Mouse (Mus musculus): ENCODE results near the gene Tmprss11a. TPM values are rescaled to one million over a fixed set of nuclear protein-coding genes. Genes with fewer than 3 reads are reported as not detected.

The Tmprss11a gene
- not detected in 2 replicates for polyA plus RNA-seq (2016; fragmentation: Nextera tagmentation; extraction: Ambion mirVana)

DNA sequence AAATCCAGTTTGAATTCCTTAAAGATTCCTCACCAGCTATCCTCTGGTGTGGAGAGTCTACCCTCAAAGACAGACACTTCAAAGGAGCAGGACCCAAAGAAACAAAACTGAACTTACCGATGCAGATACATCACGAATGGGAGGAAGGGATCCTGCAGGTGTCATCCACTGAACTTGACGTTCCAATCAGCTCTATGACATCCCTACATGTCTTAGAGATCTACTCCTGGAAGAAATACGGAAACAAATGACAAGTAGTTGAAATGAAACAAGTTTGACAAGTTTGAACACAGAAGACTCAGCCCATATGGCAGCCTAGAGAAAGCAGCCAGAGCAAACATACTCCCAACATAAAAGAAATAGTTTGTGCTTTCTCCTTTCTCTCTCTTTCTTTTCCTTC lies at the start of gene Tmprss11a:
Tmprss11a (minus strand) TSS at position 101 of the 400 bp plus-strand sequence.
- ATAC-seq: no peak
- Histone ChIP-seq H3K27me3 (replicated peaks) (no peaks in the 10 kb centered on the region), H3K9ac (no peak within 1 kb of the TSS), H3K4me3 (no peak within 1 kb of the TSS), H3K9me3 (replicated peaks) (no peaks in the 10 kb centered on the region), H3K4me2 (no peak within 1 kb of the TSS), H3K36me3 (no peaks in the 10 kb centered on the region), H3K27ac (no peak within 1 kb of the TSS), H3K4me1 (no peaks in the 10 kb centered on the region)
- 54% methylated on average over 4 of the region's 4 CpGs for WGBS (ENCODE audit: insufficient replicate concordance)

DNA sequence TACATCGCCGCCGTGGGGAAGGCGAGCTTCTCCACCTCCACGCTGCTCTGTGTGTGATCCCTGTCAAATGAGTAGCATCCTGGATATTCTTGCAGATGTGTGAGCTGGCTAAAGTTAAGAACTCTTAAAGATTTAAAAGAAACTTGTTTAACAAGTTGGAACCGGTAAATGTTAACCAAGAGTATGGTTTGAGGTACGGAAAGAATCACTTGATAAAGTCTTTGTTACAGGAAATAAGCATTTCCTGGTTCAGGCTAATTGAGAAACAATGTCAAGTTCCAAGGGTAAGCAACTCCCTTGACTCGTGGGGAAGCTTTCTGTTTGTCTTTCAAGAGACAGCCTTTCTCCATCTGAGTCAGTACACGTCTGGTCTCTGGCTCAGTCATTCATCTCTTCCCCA lies 49.7 kb upstream of the Tmprss11a start, which contains the start of gene Tmprss11g:
Tmprss11g (minus strand) TSS at position 101 of the 400 bp plus-strand sequence.
- Histone ChIP-seq H3K9me3 (replicated peaks) (0 out of 2 replicates have a peak, but pooled peaks cover 3% of the 10 kb centered on the region), H3K27me3 (replicated peaks) (no peaks in the 10 kb centered on the region), H3K4me1 (no peaks in the 10 kb centered on the region), H3K4me2 (no peak within 1 kb of the TSS), H3K4me3 (no peak within 1 kb of the TSS), H3K36me3 (no peaks in the 10 kb centered on the region), H3K27ac (no peak within 1 kb of the TSS), H3K9ac (no peak within 1 kb of the TSS)
- WGBS (ENCODE audit: insufficient replicate concordance): 53% methylated on average over 9 of the region's 9 CpGs
- no peak for ATAC-seq

DNA sequence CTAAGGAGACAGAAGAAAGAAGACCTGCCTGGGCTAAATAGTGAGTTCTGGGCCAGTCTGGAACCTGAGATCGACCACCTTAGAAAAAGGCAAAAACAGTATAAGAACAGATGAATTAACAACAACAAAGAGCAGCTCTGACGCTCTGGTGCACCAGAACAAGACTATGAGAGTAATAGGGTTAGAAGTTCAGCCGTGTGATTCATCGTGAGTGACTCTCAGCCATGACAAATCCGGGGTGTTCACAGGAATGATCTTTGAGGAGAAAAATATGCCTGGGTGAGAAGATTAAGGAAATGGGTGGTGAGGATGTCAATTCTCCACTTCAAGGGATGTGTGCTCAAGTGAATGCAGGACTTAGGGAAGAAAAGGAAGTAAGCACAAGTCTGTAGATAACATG lies 42.7 kb upstream of the Tmprss11a start:
- no peak overlapping the region for H3K4me2 ChIP-seq
- no peak overlapping the region for H3K4me3 ChIP-seq
- H3K4me1 ChIP-seq: no peaks in the 10 kb centered on the region
- no peak overlapping the region for H3K9ac ChIP-seq
- H3K9me3 ChIP-seq (replicated peaks): no peaks in the 10 kb centered on the region; the same call in 1 of the 2 replicates
- 55% methylated on average over 5 of the region's 5 CpGs for WGBS (ENCODE audit: insufficient replicate concordance)
- H3K27me3 ChIP-seq (replicated peaks): no peaks in the 10 kb centered on the region
- no peaks in the 10 kb centered on the region for H3K36me3 ChIP-seq
- H3K27ac ChIP-seq: no peak overlapping the region
- no peak for ATAC-seq

DNA sequence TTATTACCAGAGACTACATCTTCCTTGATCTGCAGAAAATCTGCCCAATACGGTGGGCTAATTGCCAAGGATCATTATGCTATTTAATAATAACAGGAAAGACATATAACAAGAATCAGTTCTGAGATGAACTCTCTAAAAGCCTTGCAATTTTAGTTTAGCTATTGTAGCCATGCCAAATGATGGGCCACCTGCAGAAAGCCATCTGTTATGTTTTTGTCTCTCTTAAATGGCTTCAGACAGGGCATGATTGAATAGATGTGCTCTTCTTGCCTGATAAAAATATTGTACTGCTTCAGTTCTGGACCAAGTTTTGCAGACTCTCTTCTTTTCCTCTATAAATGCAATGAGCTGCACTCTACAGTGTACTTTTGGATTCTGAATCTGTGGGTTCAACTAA lies 24.7 kb upstream of the Tmprss11a start:
- 37% methylated on average over 1 of the region's 1 CpGs for WGBS (ENCODE audit: insufficient replicate concordance)
- Histone ChIP-seq H3K27ac (no peak overlapping the region), H3K4me2 (no peak overlapping the region), H3K27me3 (replicated peaks) (no peaks in the 10 kb centered on the region), H3K9me3 (replicated peaks) (no peaks in the 10 kb centered on the region), H3K36me3 (no peaks in the 10 kb centered on the region), H3K4me1 (no peaks in the 10 kb centered on the region), H3K9ac (no peak overlapping the region), H3K4me3 (no peak overlapping the region)
- ATAC-seq: no peak

DNA sequence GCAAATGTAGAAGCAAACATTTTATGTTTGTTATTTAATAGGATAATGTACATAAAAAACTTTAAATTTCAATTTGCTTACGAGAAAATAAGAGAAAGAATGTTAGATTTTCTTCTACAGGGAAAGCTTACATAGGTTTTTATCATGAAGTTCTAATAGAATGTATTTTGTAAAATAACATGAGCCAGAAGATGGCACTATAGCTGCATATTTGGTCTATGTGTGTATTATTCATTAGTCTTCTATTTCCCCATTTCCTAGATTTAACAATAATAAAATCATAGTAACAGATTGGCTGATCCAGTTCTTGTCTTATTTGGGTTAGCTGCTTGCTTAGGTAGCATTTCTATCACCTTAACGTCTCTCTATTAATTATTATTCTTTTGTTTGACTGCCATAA lies 13.8 kb upstream of the Tmprss11a start:
- no peak for ATAC-seq
- H3K4me1 ChIP-seq: no peaks in the 10 kb centered on the region
- no peak overlapping the region for H3K9ac ChIP-seq

DNA sequence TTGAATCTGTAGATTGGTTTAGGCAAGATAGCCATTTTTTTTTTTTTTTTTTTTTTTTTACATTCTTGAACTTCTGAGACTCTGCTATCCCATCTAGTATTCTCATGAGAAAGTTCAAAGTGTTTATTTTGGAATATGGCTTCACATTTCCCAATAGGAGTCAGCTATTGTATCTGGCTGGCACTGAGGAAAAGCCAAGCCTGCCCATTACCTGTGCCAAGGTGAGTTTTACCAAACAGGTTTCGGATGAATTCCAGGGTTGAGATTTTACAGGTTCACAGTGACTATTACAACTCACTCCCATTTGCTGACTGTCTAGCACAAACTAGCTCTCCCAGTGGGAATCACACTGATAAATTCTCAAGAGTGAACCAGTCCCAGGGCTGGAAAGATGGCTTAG lies 13.2 kb upstream of the Tmprss11a start:
- no peaks in the 10 kb centered on the region for H3K27me3 ChIP-seq (replicated peaks)
- no peak overlapping the region for H3K4me3 ChIP-seq
- no peak for ATAC-seq
- H3K27ac ChIP-seq: no peak overlapping the region
- WGBS (ENCODE audit: insufficient replicate concordance): 70% methylated on average over 1 of the region's 1 CpGs
- no peaks in the 10 kb centered on the region for H3K9me3 ChIP-seq (replicated peaks)
- H3K4me2 ChIP-seq: no peak overlapping the region
- H3K4me1 ChIP-seq: no peaks in the 10 kb centered on the region
- H3K9ac ChIP-seq: no peak overlapping the region
- no peaks in the 10 kb centered on the region for H3K36me3 ChIP-seq

More for the DNA sequence above, 13.8 kb upstream of the Tmprss11a start:
- Histone ChIP-seq H3K4me3 (no peak overlapping the region), H3K27ac (no peak overlapping the region), H3K36me3 (no peaks in the 10 kb centered on the region), H3K4me2 (no peak overlapping the region), H3K9me3 (replicated peaks) (no peaks in the 10 kb centered on the region), H3K27me3 (replicated peaks) (no peaks in the 10 kb centered on the region)
- 49% methylated on average over 2 of the region's 2 CpGs for WGBS (ENCODE audit: insufficient replicate concordance)

DNA sequence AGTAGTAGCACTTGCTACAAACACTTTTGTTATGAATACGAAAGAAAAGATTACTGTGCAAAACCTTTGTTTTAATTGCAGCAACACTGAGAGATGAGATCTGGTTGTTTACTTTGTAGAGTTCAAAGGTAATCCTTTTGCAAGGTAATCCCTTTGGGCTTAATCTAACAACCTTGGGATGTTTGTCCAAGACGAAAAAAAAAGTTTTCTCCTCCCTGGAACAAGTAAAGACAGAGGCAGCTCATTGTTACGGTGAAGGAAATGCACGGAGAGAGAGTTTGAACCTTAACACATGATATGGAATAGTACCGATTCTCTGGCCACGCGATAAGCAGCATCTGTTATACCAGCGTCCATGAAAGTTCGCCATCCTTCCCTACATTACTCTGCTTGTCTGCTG lies 5.1 kb upstream of the Tmprss11a start:
- Histone ChIP-seq H3K27ac (no peak overlapping the region), H3K36me3 (no peaks in the 10 kb centered on the region), H3K27me3 (replicated peaks) (no peaks in the 10 kb centered on the region), H3K9me3 (replicated peaks) (no peaks in the 10 kb centered on the region), H3K4me2 (no peak overlapping the region), H3K4me1 (no peaks in the 10 kb centered on the region), H3K9ac (no peak overlapping the region), H3K4me3 (no peak overlapping the region)
- 72% methylated on average over 9 of the region's 9 CpGs for WGBS (ENCODE audit: insufficient replicate concordance)
- ATAC-seq: no peak

DNA sequence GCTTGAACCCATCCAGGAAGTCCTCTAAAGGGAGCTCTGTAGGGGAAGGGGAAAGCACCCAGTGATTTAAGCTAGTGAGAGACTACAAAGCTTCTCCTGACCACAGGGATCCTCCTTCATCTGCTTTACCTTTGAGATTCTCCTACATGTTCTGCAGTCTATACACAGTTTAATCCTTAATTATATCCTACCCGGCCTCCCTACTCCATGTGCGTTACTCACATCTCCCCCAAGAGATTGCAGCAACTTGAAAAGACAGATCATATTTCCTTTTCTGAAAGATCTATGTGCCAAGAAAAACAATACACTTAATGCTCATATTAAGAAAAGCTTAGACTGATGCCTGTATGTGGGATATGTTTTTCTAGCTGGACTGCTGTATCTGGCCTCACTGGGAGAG lies 29.5 kb downstream of the Tmprss11a start:
- ATAC-seq: no peak
- H3K4me3 ChIP-seq: no peak overlapping the region
- 67% methylated on average over 2 of the region's 2 CpGs for WGBS (ENCODE audit: insufficient replicate concordance)
- H3K36me3 ChIP-seq: no peaks in the 10 kb centered on the region
- H3K9me3 ChIP-seq (replicated peaks): no peaks in the 10 kb centered on the region
- no peak overlapping the region for H3K27ac ChIP-seq
- no peak overlapping the region for H3K4me2 ChIP-seq
- no peak overlapping the region for H3K9ac ChIP-seq
- no peaks in the 10 kb centered on the region for H3K27me3 ChIP-seq (replicated peaks)
- no peaks in the 10 kb centered on the region for H3K4me1 ChIP-seq

DNA sequence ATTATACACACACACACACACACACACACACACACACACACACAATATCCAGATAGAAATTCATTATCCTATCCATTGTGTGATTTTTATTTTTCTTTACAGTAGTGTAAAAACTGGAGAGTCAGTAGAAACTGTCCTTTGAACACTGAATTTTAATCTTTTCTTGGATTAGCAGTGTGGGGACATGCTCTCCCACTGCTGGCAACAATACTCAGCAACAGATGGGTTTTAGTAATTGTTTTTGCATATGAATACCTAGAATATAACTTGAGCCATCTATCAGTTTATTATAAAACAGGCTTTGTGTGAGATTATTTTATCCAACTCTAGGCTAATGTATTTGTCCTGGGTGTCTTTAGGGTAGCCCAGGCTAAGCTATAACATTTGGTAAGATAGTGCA lies 30.2 kb downstream of the Tmprss11a start:
- H3K9me3 ChIP-seq (replicated peaks): no peaks in the 10 kb centered on the region
- ATAC-seq: no peak
- no peak overlapping the region for H3K4me3 ChIP-seq
- H3K36me3 ChIP-seq: no peaks in the 10 kb centered on the region
- H3K4me1 ChIP-seq: no peaks in the 10 kb centered on the region
- H3K4me2 ChIP-seq: no peak overlapping the region
- no peaks in the 10 kb centered on the region for H3K27me3 ChIP-seq (replicated peaks)
- no peak overlapping the region for H3K9ac ChIP-seq
- no peak overlapping the region for H3K27ac ChIP-seq

DNA sequence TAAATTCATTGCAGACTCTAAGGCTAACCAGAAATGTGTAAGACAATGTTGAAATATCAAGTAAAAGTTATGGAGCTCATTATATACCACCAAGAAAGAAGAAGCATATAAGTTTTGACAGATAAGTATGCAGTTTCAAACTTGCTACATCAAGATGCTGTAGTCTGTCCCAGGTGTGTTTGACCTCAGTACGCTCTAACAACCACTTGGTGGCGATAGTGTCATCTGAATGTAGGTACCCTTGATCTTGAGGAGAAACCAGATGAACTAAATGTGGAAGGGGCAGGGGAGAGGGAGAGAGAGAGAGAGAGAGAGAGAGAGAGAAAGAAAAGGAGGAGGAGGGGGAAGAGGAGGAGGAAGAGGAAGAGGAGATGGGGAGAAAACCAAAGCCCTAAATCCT lies 36.1 kb downstream of the Tmprss11a start:
- Histone ChIP-seq H3K27me3 (replicated peaks) (no peaks in the 10 kb centered on the region), H3K4me2 (no peak overlapping the region), H3K9me3 (replicated peaks) (no peaks in the 10 kb centered on the region), H3K4me1 (no peaks in the 10 kb centered on the region), H3K27ac (no peak overlapping the region), H3K9ac (no peak overlapping the region), H3K4me3 (no peak overlapping the region), H3K36me3 (no peaks in the 10 kb centered on the region)
- WGBS (ENCODE audit: insufficient replicate concordance): 2% methylated on average over 2 of the region's 2 CpGs
- no peak for ATAC-seq

DNA sequence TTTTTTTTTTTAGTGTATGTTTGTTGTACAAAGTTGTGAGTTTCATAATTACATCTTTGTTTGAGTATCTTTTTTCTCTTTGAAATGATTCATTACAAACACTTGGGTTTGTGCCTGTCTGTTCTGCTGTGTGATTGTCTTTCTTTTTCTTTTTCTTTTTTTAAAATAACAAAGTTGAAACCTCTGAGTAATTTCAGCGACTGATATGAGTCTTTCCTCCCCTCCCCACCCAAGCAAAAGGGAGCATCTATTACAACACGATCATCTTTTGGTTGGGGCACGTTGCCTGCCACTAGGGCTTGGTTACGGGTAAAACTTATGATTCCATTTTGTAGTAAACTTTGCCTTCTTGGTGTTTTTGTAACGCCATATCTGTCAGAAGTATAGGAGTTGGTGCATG lies 37.7 kb downstream of the Tmprss11a start:
- Histone ChIP-seq H3K27me3 (replicated peaks) (no peaks in the 10 kb centered on the region), H3K4me1 (no peaks in the 10 kb centered on the region), H3K9ac (no peak overlapping the region), H3K4me2 (no peak overlapping the region), H3K27ac (no peak overlapping the region), H3K9me3 (replicated peaks) (no peaks in the 10 kb centered on the region), H3K4me3 (no peak overlapping the region), H3K36me3 (no peaks in the 10 kb centered on the region)
- no peak for ATAC-seq
- WGBS (ENCODE audit: insufficient replicate concordance): 53% methylated on average over 5 of the region's 5 CpGs

DNA sequence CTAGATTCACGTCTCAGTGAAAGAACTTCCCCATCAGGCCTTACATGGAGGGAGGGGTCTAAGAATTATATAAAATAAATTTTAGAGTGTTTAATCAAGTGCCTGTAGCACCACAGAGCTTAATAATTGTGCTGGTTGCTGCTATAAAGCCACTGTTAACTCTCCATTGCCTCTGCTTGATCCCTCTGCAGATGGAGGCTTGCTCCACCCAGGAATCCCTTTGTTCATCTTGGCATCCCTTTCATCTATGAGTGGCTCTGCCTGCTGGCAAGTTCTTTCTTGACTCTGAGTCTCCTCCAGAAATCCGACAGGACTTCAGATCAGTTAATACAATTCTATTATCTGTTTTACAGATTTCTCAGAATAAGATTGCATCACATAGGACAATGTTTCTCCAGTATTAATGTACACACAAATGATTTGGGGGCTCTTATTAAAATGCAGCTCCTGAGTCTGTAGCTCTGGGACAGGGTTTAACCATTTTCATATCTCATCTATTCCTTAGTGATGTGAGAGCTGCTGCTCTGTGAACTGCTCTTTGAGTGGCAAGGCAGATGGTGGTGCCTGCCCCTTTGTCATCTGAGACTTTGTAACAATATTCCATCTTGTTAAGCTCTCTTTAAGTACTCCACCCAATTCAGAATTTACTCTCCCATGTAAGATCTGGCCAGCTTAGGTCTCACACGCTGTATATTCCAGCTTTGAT lies 47.3 kb downstream of the Tmprss11a start:
- WGBS (ENCODE audit: insufficient replicate concordance): 46% methylated on average over 3 of the region's 3 CpGs
- H3K27me3 ChIP-seq (replicated peaks): no peaks in the 10 kb centered on the region
- no peak overlapping the region for H3K9ac ChIP-seq
- no peak overlapping the region for H3K27ac ChIP-seq
- H3K4me3 ChIP-seq: no peak overlapping the region
- H3K9me3 ChIP-seq (replicated peaks): no peaks in the 10 kb centered on the region
- ATAC-seq: no peak
- no peaks in the 10 kb centered on the region for H3K36me3 ChIP-seq
- H3K4me1 ChIP-seq: no peaks in the 10 kb centered on the region
- no peak overlapping the region for H3K4me2 ChIP-seq

DNA sequence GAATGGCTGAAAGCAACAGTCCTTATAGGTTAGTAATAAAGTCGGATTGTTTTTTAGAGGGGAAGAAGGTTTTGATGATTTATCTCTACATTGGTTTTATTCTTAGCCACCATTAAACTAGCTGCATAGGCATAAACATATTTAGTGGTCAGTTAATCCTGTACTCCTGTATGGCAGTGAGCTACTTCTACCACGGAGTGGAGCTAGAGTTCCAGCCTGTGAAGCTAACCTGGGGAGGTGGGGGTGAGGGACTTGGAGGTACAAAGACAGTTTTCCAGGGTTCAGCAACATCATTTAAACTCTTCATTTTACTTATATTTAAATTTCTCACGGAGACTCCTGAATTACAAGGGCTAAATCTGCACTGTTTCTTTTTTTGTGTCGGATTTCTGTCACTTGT lies 49.3 kb downstream of the Tmprss11a start:
- no peak overlapping the region for H3K4me2 ChIP-seq
- 15% methylated on average over 4 of the region's 4 CpGs for WGBS (ENCODE audit: insufficient replicate concordance)
- no peak for ATAC-seq

More for the DNA sequence above, 49.3 kb downstream of the Tmprss11a start:
- Histone ChIP-seq H3K9ac (no peak overlapping the region), H3K36me3 (no peaks in the 10 kb centered on the region), H3K27ac (no peak overlapping the region), H3K4me1 (no peaks in the 10 kb centered on the region), H3K4me3 (no peak overlapping the region), H3K9me3 (replicated peaks) (no peaks in the 10 kb centered on the region), H3K27me3 (replicated peaks) (no peaks in the 10 kb centered on the region)

All from liver, embryonic 12.5 days (tissue).